Mouse (Mus musculus) kidney, adult 2 months (tissue): ENCODE results near the gene Eefsec. TPM values are rescaled to one million over a fixed set of nuclear protein-coding genes. Genes with fewer than 3 reads are reported as not detected.

Source experiments
- DNase-seq: peaks from one replicate; pipeline ENCODE4 v3.0.0; 2021
- H3K27ac ChIP-seq: fragments of 200-500 bp; 2 replicates; pipeline ENCODE4 v1.5.1; 2012; ENCODE audit warnings: low read depth, low read length, control low read depth, inconsistent platforms; ENCODE audit not compliant: insufficient read depth
- H3K27me3 ChIP-seq: fragments of 200-500 bp; replicated peaks from 2 replicates; pipeline ENCODE4 v1.6.1; 2012; ENCODE audit warnings: mild to moderate bottlenecking, moderate library complexity, low read length, inconsistent platforms; ENCODE audit not compliant: control insufficient read depth, insufficient read depth
- H3K36me3 ChIP-seq: fragments of 200-500 bp; 2 replicates; pipeline ENCODE4 v1.6.1; 2012; ENCODE audit warnings: mild to moderate bottlenecking, moderate library complexity, low read length, inconsistent platforms; ENCODE audit not compliant: control insufficient read depth, insufficient read depth
- H3K4me1 ChIP-seq: fragments of 200-500 bp; 2 replicates; pipeline ENCODE4 v1.6.1; 2011; ENCODE audit warnings: low read length; ENCODE audit not compliant: control insufficient read depth, insufficient read depth
- H3K4me3 ChIP-seq: fragments of 200-500 bp; 2 replicates; pipeline ENCODE4 v1.5.1; 2011; ENCODE audit warnings: mild to moderate bottlenecking, low read depth, low read length, control low read depth; ENCODE audit not compliant: insufficient read depth
- CTCF ChIP-seq: fragments of 200-500 bp; conservative IDR thresholded peaks from 2 replicates; pipeline ENCODE4 v1.5.1; 2011; ENCODE audit warnings: low read depth, mild to moderate bottlenecking, control low read depth, low read length, moderate library complexity, mixed read lengths; ENCODE audit not compliant: insufficient read depth, insufficient read length
- POLR2A ChIP-seq: fragments of 200-500 bp; IDR thresholded peaks from one replicate; pipeline ENCODE4 v1.6.1; 2011; ENCODE audit warnings: low read depth, low read length, control low read depth
- WGBS: fragments of 180-500 bp; shearing (Covaris S2); methylation state at CpG from one replicate; pipeline ENCODE4 v1.1.7; 2018; 5-methylcytosine and 5-hydroxymethylcytosine counted together
- polyA plus RNA-seq: library from polyadenylated mRNA; depleted of rRNA; stranded (reverse); fragments of >200 nt; gene quantifications from 2 replicates; pipeline ENCODE4 v1.2.3, GENCODE M21; 2012

Eefsec gene
- polyA plus RNA-seq, 1 experiment = 32.5 TPM

- Histone ChIP-seq H3K4me1 (peaks cover 7% of the 10 kb centered on the region), H3K27me3 (no peaks in the 10 kb centered on the region), H3K36me3 (no peaks in the 10 kb centered on the region), H3K27ac (no peak overlapping the region), H3K4me3 (no peak overlapping the region)
- no peak for DNase-seq
- TF ChIP-seq CTCF (no peak), POLR2A (no peak)
Measured at GRCm38 (mm10) chr6:88383734-88384133, 62.6 kb downstream of the Eefsec start.

GRCm38 (mm10) chr6:88379756-88380155 is 66.6 kb downstream of the Eefsec start:
- no peaks in the 10 kb centered on the region for H3K4me1 ChIP-seq
- TF ChIP-seq CTCF (no peak), POLR2A (no peak)
- no peak overlapping the region for H3K4me3 ChIP-seq
- no peaks in the 10 kb centered on the region for H3K27me3 ChIP-seq
- no peak for DNase-seq
- H3K27ac ChIP-seq = no peak overlapping the region
- H3K36me3 ChIP-seq = no peaks in the 10 kb centered on the region
- 36% methylated on average over 3 of the region's 3 CpGs for WGBS

GRCm38 (mm10) chr6:88378829-88379228 is 67.5 kb downstream of the Eefsec start:
- Histone ChIP-seq H3K4me3 (no peak overlapping the region), H3K4me1 (no peaks in the 10 kb centered on the region), H3K27ac (no peak overlapping the region), H3K27me3 (no peaks in the 10 kb centered on the region), H3K36me3 (no peaks in the 10 kb centered on the region)
- no peak for TF ChIP-seq CTCF
- TF ChIP-seq POLR2A = no peak
- WGBS = 87% methylated on average over 1 of the region's 1 CpGs
- DNase-seq = peak; percentile 19

- no peak for TF ChIP-seq CTCF
- TF ChIP-seq POLR2A = no peak
- no peaks in the 10 kb centered on the region; the same call in 1 of the 2 replicates for H3K27me3 ChIP-seq
- WGBS = 76% methylated on average over 7 of the region's 7 CpGs
- H3K27ac ChIP-seq = no peak overlapping the region
- DNase-seq = no peak
- H3K36me3 ChIP-seq = no peaks in the 10 kb centered on the region
- no peaks in the 10 kb centered on the region for H3K4me1 ChIP-seq
- H3K4me3 ChIP-seq = no peak overlapping the region
Measured at GRCm38 (mm10) chr6:88374247-88374646, 72.1 kb downstream of the Eefsec start.

GRCm38 (mm10) chr6:88369851-88370635 is 76.3 kb downstream of the Eefsec start:
- DNase-seq = peak; percentile 48
- no peak for TF ChIP-seq CTCF
- TF ChIP-seq POLR2A = no peak
- WGBS = 51% methylated on average over 8 of the region's 8 CpGs

GRCm38 (mm10) chr6:88363475-88364012 is 82.8 kb downstream of the Eefsec start:
- 12% methylated on average over 1 of the region's 1 CpGs for WGBS
- no peaks in the 10 kb centered on the region for H3K36me3 ChIP-seq
- no peak overlapping the region for H3K27ac ChIP-seq
- DNase-seq = no peak
- no peaks in the 10 kb centered on the region for H3K27me3 ChIP-seq
- TF ChIP-seq POLR2A = no peak
- TF ChIP-seq CTCF = no peak
- H3K4me3 ChIP-seq = no peak overlapping the region
- no peaks in the 10 kb centered on the region for H3K4me1 ChIP-seq

More at GRCm38 (mm10) chr6:88369851-88370635, 76.3 kb downstream of the Eefsec start:
- Histone ChIP-seq H3K4me1 (no peaks in the 10 kb centered on the region), H3K27ac (no peak overlapping the region), H3K27me3 (no peaks in the 10 kb centered on the region; the same call in 1 of the 2 replicates), H3K36me3 (no peaks in the 10 kb centered on the region), H3K4me3 (no peak overlapping the region)

- no peaks in the 10 kb centered on the region for H3K36me3 ChIP-seq
- H3K27me3 ChIP-seq = no peaks in the 10 kb centered on the region
- no peak overlapping the region for H3K27ac ChIP-seq
- TF ChIP-seq POLR2A (no peak), CTCF (no peak)
- DNase-seq = no peak
- H3K4me1 ChIP-seq = no peaks in the 10 kb centered on the region
- H3K4me3 ChIP-seq = no peak overlapping the region
- 93% methylated on average over 1 of the region's 1 CpGs for WGBS
Measured at GRCm38 (mm10) chr6:88361096-88361495, 85.2 kb downstream of the Eefsec start.
